Mouse (Mus musculus): Measurements from ENCODE around the gene Tmem139.
A peak's percentile ranks its signal among the peaks of the same experiment; 100 is the strongest.

Tmem139 gene

DNA sequence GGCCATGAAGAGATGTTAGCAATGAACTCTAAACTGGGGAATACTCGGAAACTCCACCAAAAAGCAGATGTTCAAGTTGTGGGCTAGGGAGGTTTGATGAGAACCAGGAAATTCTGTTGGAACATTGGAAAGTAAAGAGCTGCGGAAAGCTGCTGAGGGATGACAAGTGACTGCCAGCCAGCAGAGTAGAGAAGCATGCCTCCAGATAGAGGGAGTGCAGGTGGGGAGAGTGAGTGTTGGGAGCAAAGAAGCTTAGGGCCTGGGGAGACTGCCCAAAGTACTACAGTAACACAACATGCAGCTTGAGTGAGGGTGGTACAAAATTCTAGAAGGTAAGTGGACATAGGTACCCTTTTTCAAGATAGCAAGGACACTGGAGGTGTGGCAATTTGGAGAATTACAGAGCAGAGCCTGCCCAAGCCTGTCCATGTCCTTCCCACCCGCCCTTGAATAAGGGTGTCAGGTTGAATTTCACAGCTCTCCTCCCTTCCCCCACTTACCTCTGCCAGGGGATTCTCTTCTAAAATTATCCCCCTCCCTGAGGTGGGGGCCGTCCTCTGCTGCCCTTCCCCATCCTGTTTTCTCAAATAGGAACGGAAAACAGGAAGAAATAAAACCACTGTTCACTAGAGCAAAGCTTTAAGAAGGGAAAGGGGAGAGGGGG lies 21.2 kb downstream of the Tmem139 start:
- DNase-seq = no peak

DNA sequence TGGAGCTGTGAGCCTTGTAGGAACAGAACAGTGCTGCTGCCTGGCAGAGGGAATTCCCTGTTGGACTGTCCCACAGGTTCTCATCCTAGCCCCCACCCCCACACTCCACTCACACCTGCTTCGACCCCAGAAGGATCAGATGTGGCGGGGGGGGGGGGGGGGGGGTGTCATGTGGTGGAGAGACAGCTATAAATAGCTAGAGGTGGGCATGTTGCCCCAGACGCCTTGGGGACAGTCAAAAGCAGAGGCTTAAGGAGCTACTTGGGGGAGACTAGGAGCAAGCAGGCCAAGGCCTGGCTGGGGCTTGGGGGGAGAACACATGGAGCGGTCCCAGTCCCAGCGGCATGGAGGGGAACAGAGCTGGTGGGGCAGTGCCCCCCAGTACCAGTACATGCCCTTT lies 24.7 kb downstream of the Tmem139 start, which contains the start of gene Clcn1:
TSS of gene Clcn1 (plus strand) at position 238 of the 400 bp plus-strand sequence.
- no peak for DNase-seq

DNA sequence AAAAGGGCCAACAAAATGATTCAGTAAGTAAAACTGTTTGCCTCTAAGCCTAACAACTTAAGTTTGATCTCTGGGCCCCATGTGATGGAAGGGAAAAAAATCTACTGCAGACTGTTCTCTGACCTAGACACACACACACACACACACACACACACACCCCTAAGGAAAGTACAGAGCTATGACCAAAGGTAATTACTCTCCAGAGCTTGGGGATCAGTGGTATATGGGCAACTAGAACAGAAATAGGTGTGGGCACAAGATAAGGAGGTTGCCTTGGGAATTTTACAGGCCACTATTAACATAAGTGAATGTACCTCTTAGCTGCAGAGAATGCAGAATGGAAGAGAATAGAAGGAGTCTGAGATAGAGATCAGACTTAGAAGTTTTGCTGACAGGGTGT lies 25.8 kb downstream of the Tmem139 start:
- DNase-seq = no peak

DNA sequence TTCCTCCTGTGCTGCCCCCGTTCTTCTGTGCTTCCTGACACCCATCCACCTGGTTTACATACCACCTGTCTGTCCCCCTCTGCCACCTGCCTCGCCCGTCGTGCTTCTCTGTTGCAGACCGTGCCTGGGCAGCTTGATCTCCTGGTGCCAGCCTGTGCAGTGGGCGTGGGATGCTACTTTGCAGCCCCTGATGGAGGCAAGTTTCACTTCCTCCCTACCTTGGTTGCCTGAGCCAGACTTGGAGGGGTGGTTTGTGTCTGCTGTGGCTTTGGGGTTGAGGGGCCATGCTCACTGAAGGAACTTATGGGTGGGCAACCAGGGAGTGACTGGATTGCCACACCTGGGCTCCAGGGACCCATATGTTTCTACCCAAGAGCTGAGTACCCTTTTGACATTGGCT lies 31.6 kb downstream of the Tmem139 start:
- peak; percentile 66 to 73 for DNase-seq

DNA sequence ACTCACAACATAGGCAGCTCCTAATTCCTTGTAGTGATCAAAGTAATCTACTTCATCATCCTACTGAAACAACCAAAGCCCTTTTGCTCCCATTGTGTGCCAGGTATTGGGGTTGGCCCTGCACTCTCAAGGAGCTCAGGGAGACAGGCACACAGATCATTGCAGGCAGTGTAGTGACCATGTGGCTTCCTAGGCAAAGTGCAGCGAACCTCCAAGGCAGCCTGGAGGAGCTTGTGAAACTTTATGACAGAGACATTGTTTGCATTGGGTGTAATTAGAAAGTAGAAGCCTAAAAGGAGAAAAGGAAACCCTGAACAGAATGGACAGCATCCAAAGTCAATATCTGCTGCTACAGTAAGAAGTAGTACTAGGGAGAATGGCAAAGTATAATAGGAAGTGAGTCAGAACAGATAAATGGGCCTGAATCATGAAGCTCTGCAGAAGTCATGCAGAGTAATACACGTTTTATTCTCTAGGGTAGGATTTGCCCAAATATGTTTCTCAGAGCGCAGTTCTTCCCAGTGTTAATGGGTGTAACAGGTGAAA lies 33.9 kb downstream of the Tmem139 start:
- no peak for DNase-seq

DNA sequence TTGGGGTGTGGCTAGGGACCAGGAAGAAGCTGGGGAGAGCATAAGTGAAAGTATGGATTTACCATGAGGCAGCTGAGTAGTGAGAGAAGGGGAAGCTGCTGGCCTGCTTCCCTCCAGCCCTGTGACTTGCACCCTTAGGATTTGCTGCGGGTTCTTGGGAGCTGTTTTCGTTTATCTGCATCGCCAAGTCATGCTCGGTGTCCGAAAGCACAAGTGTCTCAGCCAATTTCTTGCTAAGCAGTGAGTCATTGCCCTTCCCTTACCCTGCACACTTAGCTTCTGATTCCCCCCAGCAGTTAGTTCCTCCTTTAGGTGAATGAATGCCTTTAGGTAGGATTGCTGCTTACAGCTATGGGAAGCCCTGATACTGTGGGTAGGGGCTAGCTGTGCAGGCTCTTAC lies 37.6 kb downstream of the Tmem139 start:
- no peak for DNase-seq

DNA sequence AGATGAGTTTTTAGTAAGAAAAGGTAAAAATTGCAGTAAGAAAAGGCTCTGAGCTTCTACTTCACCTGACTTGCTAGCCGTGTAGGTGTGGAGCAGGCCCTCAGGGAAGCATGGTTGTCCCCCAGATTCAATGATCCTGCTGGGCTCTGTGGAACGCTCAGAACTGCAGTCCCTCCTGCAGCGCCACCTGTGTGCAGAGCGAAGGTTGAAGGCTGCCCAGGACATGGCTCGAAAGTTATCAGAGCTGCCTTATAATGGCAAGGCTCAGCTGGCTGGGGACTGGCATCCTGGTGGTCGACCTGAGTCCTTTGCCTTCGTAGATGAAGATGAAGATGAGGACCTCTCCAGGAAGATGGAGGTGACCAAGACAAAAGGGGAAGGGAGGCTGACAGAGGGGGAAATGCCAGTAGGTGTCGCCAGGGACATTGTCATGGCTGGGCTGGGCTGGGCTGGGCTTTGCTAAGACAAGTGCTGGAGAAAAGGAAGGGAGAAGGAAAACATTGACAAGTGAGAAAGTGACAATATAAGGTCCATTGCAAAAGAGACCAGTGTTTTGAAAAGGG lies 48.1 kb downstream of the Tmem139 start:
- DNase-seq = no peak

DNA sequence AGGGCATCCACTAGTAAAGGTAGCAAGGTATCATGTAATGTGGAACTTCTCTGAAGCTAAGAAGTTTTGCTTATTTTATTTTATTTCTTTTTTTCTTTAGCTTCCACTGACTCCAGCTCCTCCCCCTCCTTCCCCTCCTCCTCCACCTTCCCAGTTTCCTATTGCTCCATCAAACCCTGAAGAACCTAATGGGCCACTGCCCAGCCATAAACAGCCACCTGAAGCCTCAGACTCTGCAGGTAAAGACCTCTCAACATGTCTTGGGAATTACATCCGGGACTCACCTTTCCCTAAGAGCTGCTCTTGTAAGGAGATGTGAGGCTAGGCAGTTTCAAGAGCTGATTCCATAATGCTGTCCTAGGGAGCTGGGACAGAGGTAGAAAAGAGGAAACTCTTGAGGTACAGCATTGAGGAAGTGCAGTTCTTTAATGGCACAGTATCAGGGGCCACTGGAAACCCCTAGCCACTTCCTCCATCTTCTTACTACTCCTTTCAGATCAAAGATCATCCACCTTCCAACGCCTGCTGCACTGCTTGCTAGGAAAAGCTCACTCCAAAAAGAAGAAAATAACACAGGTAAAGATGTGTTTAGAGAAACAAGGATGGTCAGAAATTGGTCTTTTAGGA lies 48.8 kb downstream of the Tmem139 start:
- no peak for DNase-seq

Data from B cell, adult 2 months (primary cell).